In the genomic region with DNA sequence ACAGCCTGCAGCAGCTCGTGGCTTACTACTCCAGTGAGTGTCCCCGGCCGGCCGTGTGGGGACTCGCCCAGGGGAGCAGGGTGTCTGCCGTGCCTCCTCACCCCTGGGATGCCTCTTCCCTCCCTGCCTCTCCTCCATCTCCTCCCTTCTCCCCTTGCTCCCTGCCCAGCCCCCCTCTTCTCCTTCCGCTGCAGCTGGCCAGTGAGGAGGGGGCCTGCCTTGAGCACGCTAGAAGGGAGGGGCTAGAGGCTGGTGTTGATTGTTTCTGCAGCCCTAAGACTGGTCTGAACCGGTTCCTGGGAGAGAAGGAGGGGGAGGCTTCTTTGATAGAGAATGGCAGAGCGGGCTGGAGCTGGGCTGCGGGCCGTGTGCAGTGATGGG, we compare ENCODE assay signal across 9 mouse cellular contexts. TPM values are rescaled to one million over a fixed set of nuclear protein-coding genes. Genes with fewer than 3 reads are reported as not detected.
DNase-seq lines count a peak whose midpoint lies in the region; ATAC-seq and TF ChIP-seq lines count a peak whose summit lies in the region.
"Had no signal": no experiment of that assay in that cellular context is flagged by ENCODE, and none has a peak within 500 bp of the region (broad histone marks: within the 10 kb centered on the region; RNA-seq: fewer than 3 reads in every experiment).

No protein-coding gene starts in this region.

- H3K4me2 ChIP-seq in kidney, embryonic 16.5 days (replicated peaks; ENCODE audit: low read depth, low read length), result peak overlapping the region; percentile 38
- H3K4me2 ChIP-seq in embryonic facial prominence, embryonic 11.5 days (ENCODE audit: low read depth, low read length), result peak overlapping the region; percentile 39
- H3K4me2 ChIP-seq in intestine, postnatal 0 days (replicated peaks; ENCODE audit: low read depth), result no peak overlapping the region; the same call in 1 of the 2 replicates

- no peaks in the 10 kb centered on the region for H3K27me3 ChIP-seq in kidney, embryonic 16.5 days (ENCODE audit: insufficient read depth, low read length)
- H3K27me3 ChIP-seq in ES-Bruce4 (ENCODE audit: control insufficient read depth, insufficient read depth, low read length, poor library complexity, severe bottlenecking), result no peaks in the 10 kb centered on the region
- no peaks in the 10 kb centered on the region for H3K27me3 ChIP-seq in embryonic facial prominence, embryonic 11.5 days (ENCODE audit: control insufficient read depth, insufficient read depth, low read length)
- H3K27me3 ChIP-seq in intestine, postnatal 0 days (replicated peaks; ENCODE audit: control insufficient read depth, insufficient read depth, low read length), result no peaks in the 10 kb centered on the region
- H3K27me3 ChIP-seq: Patski had no signal

- TF ChIP-seq CTCF in ES-Bruce4 (IDR thresholded peaks at IDR 0.05; ENCODE audit: low read depth, low read length), result no peak
- no peak for TF ChIP-seq CTCF in intestine, postnatal 0 days (IDR thresholded peaks at IDR 0.05; ENCODE audit: low read depth)

- no peaks in the 10 kb centered on the region for H3K9me3 ChIP-seq in kidney, embryonic 16.5 days (ENCODE audit: low read length)
- no peaks in the 10 kb centered on the region for H3K9me3 ChIP-seq in ES-Bruce4 (replicated peaks; ENCODE audit: control insufficient read depth, insufficient read depth, low read length, poor library complexity, severe bottlenecking)
- no peaks in the 10 kb centered on the region for H3K9me3 ChIP-seq in embryonic facial prominence, embryonic 11.5 days (replicated peaks; ENCODE audit: control insufficient read depth, low read length)
- no peaks in the 10 kb centered on the region for H3K9me3 ChIP-seq in intestine, postnatal 0 days (ENCODE audit: control insufficient read depth)

- TF ChIP-seq EP300 in ES-Bruce4 (IDR thresholded peaks at IDR 0.05; ENCODE audit: insufficient read depth, low read depth, low read length), result no peak

- H3K9ac ChIP-seq in kidney, embryonic 16.5 days (replicated peaks; ENCODE audit: low read length), result peak overlapping the region; percentile 61
- peak overlapping the region; percentile 21; the same call in 1 of the 2 replicates for H3K9ac ChIP-seq in ES-Bruce4 (ENCODE audit: low read depth, poor library complexity, severe bottlenecking)
- H3K9ac ChIP-seq in embryonic facial prominence, embryonic 11.5 days (replicated peaks; ENCODE audit: low read length), result peak overlapping the region; percentile 73
- H3K9ac ChIP-seq in intestine, postnatal 0 days (ENCODE audit: low read depth, low read length), result peak overlapping the region; percentile 3; the same call in 1 of the 2 replicates

- WGBS in kidney, embryonic 16.5 days, result 10% methylated on average over 12 of the region's 12 CpGs
- WGBS in embryonic facial prominence, embryonic 11.5 days, result 0% methylated on average over 11 of the region's 12 CpGs
- WGBS in intestine, postnatal 0 days, result 30% methylated on average over 12 of the region's 12 CpGs

- TF ChIP-seq POLR2A in ES-Bruce4 (IDR thresholded peaks at IDR 0.05; ENCODE audit: insufficient read depth, low read length), result no peak

- ATAC-seq in kidney, embryonic 16.5 days (ENCODE audit: low FRiP score, low TSS enrichment), result peak; percentile 94
- ATAC-seq in embryonic facial prominence, embryonic 11.5 days (replicated peaks; ENCODE audit: insufficient number of reproducible peaks, low FRiP score, low TSS enrichment, low read depth), result peak; percentile 92
- ATAC-seq in intestine, postnatal 0 days, result peak; percentile 47
- ATAC-seq in inflammation-experienced regulatory T-cells, adult 6 months, result no peak
- ATAC-seq: Patski had no signal

- peaks cover 54% of the 10 kb centered on the region for H3K4me1 ChIP-seq in kidney, embryonic 16.5 days (ENCODE audit: insufficient read depth, low read length)
- H3K4me1 ChIP-seq in ES-Bruce4 (ENCODE audit: control insufficient read depth, insufficient read depth, low read length), result peaks cover 26% of the 10 kb centered on the region
- peaks cover 45% of the 10 kb centered on the region for H3K4me1 ChIP-seq in embryonic facial prominence, embryonic 11.5 days (ENCODE audit: control insufficient read depth, insufficient read depth, low read length)
- H3K4me1 ChIP-seq in intestine, postnatal 0 days (replicated peaks; ENCODE audit: control insufficient read depth, insufficient read depth, low read length), result no peaks in the 10 kb centered on the region

- peak overlapping the region; percentile 88 for H3K27ac ChIP-seq in kidney, embryonic 16.5 days (ENCODE audit: low read length)
- H3K27ac ChIP-seq in ES-Bruce4 (ENCODE audit: insufficient read depth, low read length), result peak overlapping the region; percentile 66
- H3K27ac ChIP-seq in embryonic facial prominence, embryonic 11.5 days (replicated peaks; ENCODE audit: low read depth, low read length), result peak overlapping the region; percentile 96
- H3K27ac ChIP-seq in intestine, postnatal 0 days (ENCODE audit: low read depth, low read length), result peak overlapping the region; percentile 21; the same call in 1 of the 2 replicates

- H3K4me3 ChIP-seq in kidney, embryonic 16.5 days (ENCODE audit: low read length), result peak overlapping the region; percentile 12; the same call in 1 of the 2 replicates
- H3K4me3 ChIP-seq in ES-Bruce4 (ENCODE audit: low read depth, low read length), result peak overlapping the region; percentile 24
- H3K4me3 ChIP-seq in embryonic facial prominence, embryonic 11.5 days (ENCODE audit: low read depth, low read length), result no peak overlapping the region
- no peak overlapping the region for H3K4me3 ChIP-seq in intestine, postnatal 0 days (ENCODE audit: low read depth, low read length)

- H3K36me3 ChIP-seq in kidney, embryonic 16.5 days (ENCODE audit: insufficient read depth, low read length), result peaks cover 37% of the 10 kb centered on the region
- 0 out of 2 replicates have a peak, but pooled peaks cover 1% of the 10 kb centered on the region for H3K36me3 ChIP-seq in ES-Bruce4 (ENCODE audit: control insufficient read depth, insufficient read depth, low read length, poor library complexity, severe bottlenecking)
- H3K36me3 ChIP-seq in embryonic facial prominence, embryonic 11.5 days (replicated peaks; ENCODE audit: control insufficient read depth, insufficient read depth, low read depth, low read length), result peaks cover 8% of the 10 kb centered on the region
- H3K36me3 ChIP-seq in intestine, postnatal 0 days (ENCODE audit: control insufficient read depth, insufficient read depth), result peaks cover 96% of the 10 kb centered on the region

- no peak for DNase-seq in kidney, adult 11 months
- DNase-seq in embryonic facial prominence, embryonic 11.5 days (ENCODE audit: low spot score), result peak; percentile 98
- DNase-seq in retina, postnatal 1 day, result peak; percentile 98
- no peak for DNase-seq in spleen, postnatal 36 days (ENCODE audit: low spot score in 2 of 2)

RNA-seq across cellular contexts. Expression of a gene that starts 46.5 kb away (rescaled TPM):
- 16.9 and 17.3 TPM in 2 replicates for polyA plus RNA-seq in kidney, embryonic 16.5 days (2015; fragmentation: Nextera tagmentation; extraction: Ambion mirVana)
- 53.4 and 54.7 TPM in 2 replicates for polyA plus RNA-seq in ES-Bruce4 (2011; ENCODE audit: insufficient read depth, insufficient read length, low read depth, missing spikeins)
- 13.9 and 16.4 TPM in 2 replicates for polyA plus RNA-seq in embryonic facial prominence, embryonic 11.5 days (2014; fragmentation: Nextera tagmentation; extraction: Ambion mirVana)
- polyA plus RNA-seq in intestine, postnatal 0 days (2015; fragmentation: Nextera tagmentation; extraction: Ambion mirVana), result 23.9 and 25.1 TPM in 2 replicates
- polyA plus RNA-seq in inflammation-experienced regulatory T-cells, adult 6 months (2017; shearing (Covaris generic)), result 1 to 10 TPM in 2 of 3 experiments, under 1 TPM in 1; 0.43 to 2.1 (median 1.0) TPM

Comparison
In these comparisons a context has a peak if more than half of its experiments do, and no peak if none do; other contexts are left out.
1. H3K27ac ChIP-seq: peak in every context shown above with its lines; median percentile 96 in embryonic facial prominence, embryonic 11.5 days; 88 in kidney, embryonic 16.5 days; 66 in ES-Bruce4; 21 in intestine, postnatal 0 days.
2. H3K4me3 ChIP-seq: peak in kidney, embryonic 16.5 days (single experiment) and ES-Bruce4 (single experiment); none in embryonic facial prominence, embryonic 11.5 days (single experiment) and intestine, postnatal 0 days (single experiment).
3. H3K9ac ChIP-seq: peak in every context shown above with its lines; median percentile 73 in embryonic facial prominence, embryonic 11.5 days; 61 in kidney, embryonic 16.5 days; 21 in ES-Bruce4; 3 in intestine, postnatal 0 days.
4. DNase-seq: peak in embryonic facial prominence, embryonic 11.5 days (single experiment) and retina, postnatal 1 day (single experiment); none in kidney, adult 11 months (single experiment) and spleen, postnatal 36 days (0 of 2).